Mouse (Mus musculus) stomach, embryonic 14.5 days (tissue): ENCODE data around the gene Lcn5. TPM values are rescaled to one million over a fixed set of nuclear protein-coding genes. Genes with fewer than 3 reads are reported as not detected.
"Not testable (repeated sequence)": the region's sequence is repeated elsewhere in the genome, so short reads cannot be mapped to it uniquely, and the experiment has no call there.

Source experiments
- ATAC-seq: fragments of 200-750 bp; cut with Nextera tagmentation; 2 replicates; pipeline ENCODE4 v1.8.0; 2017; ENCODE audit warnings: low read depth, moderate TSS enrichment; ENCODE audit not compliant: insufficient number of reproducible peaks, insufficient read depth, low FRiP score
- H3K27ac ChIP-seq: fragments of 300-500 bp; sonication (generic); 2 replicates; pipeline ENCODE4 v1.5.1; 2014; ENCODE audit warnings: mild to moderate bottlenecking, low read length, moderate library complexity, mixed read lengths
- H3K27me3 ChIP-seq: fragments of 300-500 bp; sonication (generic); 2 replicates; pipeline ENCODE4 v1.6.1; 2014; ENCODE audit warnings: low read length, control low read depth, mixed read lengths; ENCODE audit not compliant: control insufficient read depth, insufficient read depth
- H3K36me3 ChIP-seq: fragments of 300-500 bp; sonication (generic); 2 replicates; pipeline ENCODE4 v1.6.1; 2014; ENCODE audit warnings: mild to moderate bottlenecking, control low read depth, low read length, moderate library complexity, mixed read lengths; ENCODE audit not compliant: control insufficient read depth, insufficient read depth
- H3K4me1 ChIP-seq: fragments of 300-500 bp; sonication (generic); 2 replicates; pipeline ENCODE4 v1.6.1; 2014; ENCODE audit warnings: low read length, control low read depth, mixed read lengths; ENCODE audit not compliant: control insufficient read depth, insufficient read depth
- H3K4me2 ChIP-seq: fragments of 300-500 bp; sonication (generic); replicated peaks from 2 replicates; pipeline ENCODE4 v1.6.1; 2014; ENCODE audit warnings: low read depth, low read length, control low read depth
- H3K4me3 ChIP-seq: fragments of 300-500 bp; sonication (generic); 2 replicates; pipeline ENCODE4 v1.5.1; 2014; ENCODE audit warnings: low read depth, low read length, control low read depth
- H3K9ac ChIP-seq: fragments of 300-500 bp; sonication (generic); replicated peaks from 2 replicates; pipeline ENCODE4 v1.6.1; 2014; ENCODE audit warnings: low read depth, mild to moderate bottlenecking, control low read depth, low read length, moderate library complexity, mixed read lengths
- H3K9me3 ChIP-seq: fragments of 300-500 bp; sonication (generic); 2 replicates; pipeline ENCODE4 v1.6.1; 2016; ENCODE audit warnings: low read depth, low read length, control low read depth; ENCODE audit not compliant: control insufficient read depth
- WGBS: fragments of 180-500 bp; shearing (Covaris S2); extraction: QIAGEN DNeasy Blood & Tissue Kit; methylation state at CpG from one replicate; pipeline ENCODE4 v1.1.7; 2014; 5-methylcytosine and 5-hydroxymethylcytosine counted together
- polyA plus RNA-seq: library from polyadenylated mRNA; unstranded; fragments of >200 nt; fragmentation: Nextera tagmentation; extraction: Ambion mirVana; gene quantifications from 2 replicates; pipeline ENCODE4 v1.2.1, GENCODE M21; 2014

Gene Lcn5
- polyA plus RNA-seq, 1 experiment from 2014 or later: not detected

- Histone ChIP-seq H3K36me3 (no peaks in the 10 kb centered on the region), H3K4me2 (no peak overlapping the region), H3K4me1 (no peaks in the 10 kb centered on the region), H3K27ac (no peak overlapping the region), H3K9me3 (no peaks in the 10 kb centered on the region), H3K9ac (no peak overlapping the region), H3K27me3 (no peaks in the 10 kb centered on the region), H3K4me3 (no peak overlapping the region)
- 0 out of 2 replicates have a peak, but pooled peaks have one; percentile 37 for ATAC-seq
Measured at GRCm38 (mm10) chr2:25694605-25695004, 36.9 kb downstream of the Lcn5 start.

GRCm38 (mm10) chr2:25696951-25697350, 39.2 kb downstream of the Lcn5 start:
- no peaks in the 10 kb centered on the region for H3K36me3 ChIP-seq
- WGBS: 65% methylated on average over 4 of the region's 4 CpGs
- H3K4me2 ChIP-seq: no peak overlapping the region
- no peak for ATAC-seq
- no peaks in the 10 kb centered on the region for H3K9me3 ChIP-seq
- no peak overlapping the region for H3K27ac ChIP-seq
- no peak overlapping the region for H3K4me3 ChIP-seq
- no peak overlapping the region for H3K9ac ChIP-seq
- H3K27me3 ChIP-seq: no peaks in the 10 kb centered on the region
- no peaks in the 10 kb centered on the region for H3K4me1 ChIP-seq

GRCm38 (mm10) chr2:25698696-25699095, 40.9 kb downstream of the Lcn5 start:
- H3K4me2 ChIP-seq: no peak overlapping the region
- no peak overlapping the region for H3K27ac ChIP-seq
- no peak overlapping the region for H3K4me3 ChIP-seq
- no peaks in the 10 kb centered on the region for H3K36me3 ChIP-seq
- no peak for ATAC-seq
- no peak overlapping the region for H3K9ac ChIP-seq
- no peaks in the 10 kb centered on the region for H3K27me3 ChIP-seq
- H3K4me1 ChIP-seq: no peaks in the 10 kb centered on the region
- 74% methylated on average over 2 of the region's 2 CpGs for WGBS
- no peaks in the 10 kb centered on the region for H3K9me3 ChIP-seq

- not testable (repeated sequence) for H3K36me3 ChIP-seq, H3K4me2 ChIP-seq, H3K4me1 ChIP-seq, H3K27ac ChIP-seq, H3K9me3 ChIP-seq, H3K27me3 ChIP-seq, H3K4me3 ChIP-seq, H3K9ac ChIP-seq, ATAC-seq
- WGBS: 77% methylated on average over 3 of the region's 3 CpGs
Measured at GRCm38 (mm10) chr2:25699743-25700142, 42.0 kb downstream of the Lcn5 start, which contains the start of gene Obp2a. Gene Obp2a, plus strand, starts transcription at chr2:25700043.

GRCm38 (mm10) chr2:25701001-25701400, 43.2 kb downstream of the Lcn5 start:
- no peak overlapping the region for H3K9ac ChIP-seq
- WGBS: 75% methylated on average over 5 of the region's 5 CpGs
- ATAC-seq: no peak
- no peak overlapping the region for H3K27ac ChIP-seq
- H3K4me2 ChIP-seq: no peak overlapping the region
- no peaks in the 10 kb centered on the region for H3K9me3 ChIP-seq
- no peaks in the 10 kb centered on the region for H3K4me1 ChIP-seq
- H3K36me3 ChIP-seq: no peaks in the 10 kb centered on the region
- H3K27me3 ChIP-seq: no peaks in the 10 kb centered on the region
- H3K4me3 ChIP-seq: no peak overlapping the region

- no peak for ATAC-seq
- Histone ChIP-seq H3K4me1 (peaks cover 3% of the 10 kb centered on the region; the same call in 1 of the 2 replicates), H3K9me3 (no peaks in the 10 kb centered on the region), H3K27me3 (no peaks in the 10 kb centered on the region), H3K4me2 (no peak overlapping the region), H3K9ac (no peak overlapping the region), H3K27ac (no peak overlapping the region), H3K4me3 (no peak overlapping the region), H3K36me3 (0 out of 2 replicates have a peak, but pooled peaks cover 3% of the 10 kb centered on the region)
- WGBS: 77% methylated on average over 4 of the region's 4 CpGs
Measured at GRCm38 (mm10) chr2:25703706-25704105, 46.0 kb downstream of the Lcn5 start.

- Histone ChIP-seq H3K4me3 (peak within 1 kb of the TSS; percentile 80), H3K9me3 (no peaks in the 10 kb centered on the region), H3K9ac (peak within 1 kb of the TSS; percentile 67), H3K27me3 (no peaks in the 10 kb centered on the region), H3K36me3 (0 out of 2 replicates have a peak, but pooled peaks cover 3% of the 10 kb centered on the region), H3K4me1 (peaks cover 5% of the 10 kb centered on the region; the same call in 1 of the 2 replicates), H3K4me2 (peak within 1 kb of the TSS; percentile 93), H3K27ac (peak within 1 kb of the TSS; percentile 68)
- under 1% methylated on average over 78 of the region's 78 CpGs for WGBS
- ATAC-seq: peak; percentile 91
Measured at GRCm38 (mm10) chr2:25706643-25707481, 49.1 kb downstream of the Lcn5 start, which contains the start of gene Bmyc. Gene Bmyc, plus strand, starts transcription at chr2:25706739.

- 76% methylated on average over 2 of the region's 2 CpGs for WGBS
- no peak; the same call in 1 of the 2 replicates for ATAC-seq
- H3K4me1 ChIP-seq: peaks cover 5% of the 10 kb centered on the region; the same call in 1 of the 2 replicates
- H3K27me3 ChIP-seq: no peaks in the 10 kb centered on the region
- no peaks in the 10 kb centered on the region for H3K9me3 ChIP-seq
- no peak overlapping the region for H3K4me3 ChIP-seq
- 0 out of 2 replicates have a peak, but pooled peaks cover 3% of the 10 kb centered on the region for H3K36me3 ChIP-seq
- peak overlapping the region; percentile 18; the same call in 1 of the 2 replicates for H3K4me2 ChIP-seq
- H3K27ac ChIP-seq: no peak overlapping the region
- no peak overlapping the region for H3K9ac ChIP-seq
Measured at GRCm38 (mm10) chr2:25708121-25708520, 50.4 kb downstream of the Lcn5 start.
